Mouse (Mus musculus): ENCODE results near the gene Slc39a2.
"Not testable (repeated sequence)": the region's sequence is repeated elsewhere in the genome, so short reads cannot be mapped to it uniquely, and the experiment has no call there.

The Slc39a2 gene

DNA sequence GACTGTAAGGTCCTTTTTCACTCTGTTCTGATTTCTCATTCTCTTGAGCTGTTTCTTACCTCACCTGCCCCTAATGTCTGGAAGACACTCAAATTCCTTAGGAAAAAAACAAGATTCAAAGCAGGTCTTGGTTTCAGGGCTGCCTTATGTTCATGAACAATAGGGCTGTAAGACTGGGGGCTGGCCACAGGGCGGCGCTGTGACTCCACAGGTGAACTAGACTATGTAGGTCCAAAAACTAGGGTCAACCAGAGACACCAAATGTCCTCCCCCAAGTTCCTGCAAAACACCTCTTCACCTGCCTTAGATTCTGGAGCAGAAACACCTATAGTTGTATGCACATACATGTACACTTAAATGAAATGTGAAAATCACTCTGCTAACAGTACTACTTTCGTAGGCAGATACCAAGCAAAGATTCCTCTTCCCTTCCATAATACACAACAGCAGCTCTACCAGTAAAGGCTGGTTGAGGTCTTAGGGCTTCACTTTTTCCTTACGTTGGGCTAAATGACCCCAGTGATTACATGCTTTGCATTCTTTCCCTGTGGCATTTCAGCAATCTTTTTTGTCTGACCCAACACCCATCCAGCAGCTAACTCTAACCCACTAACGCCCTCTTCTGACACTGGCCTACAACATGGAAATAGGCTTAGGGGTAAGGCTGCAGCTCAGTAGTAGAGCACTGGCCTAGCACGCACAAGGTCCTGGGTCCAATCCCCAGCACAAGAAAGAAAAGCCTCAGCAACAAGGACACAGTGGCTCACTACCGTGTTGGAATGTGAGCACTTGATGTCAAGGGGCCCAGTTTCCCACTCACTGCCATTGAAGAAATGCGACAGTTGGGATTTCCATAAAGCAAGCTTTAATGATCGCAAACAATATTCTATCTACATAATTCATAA lies 10.4 kb downstream of the Slc39a2 start:
- no peak for DNase-seq (ENCODE audit: low read depth, low spot score)

DNA sequence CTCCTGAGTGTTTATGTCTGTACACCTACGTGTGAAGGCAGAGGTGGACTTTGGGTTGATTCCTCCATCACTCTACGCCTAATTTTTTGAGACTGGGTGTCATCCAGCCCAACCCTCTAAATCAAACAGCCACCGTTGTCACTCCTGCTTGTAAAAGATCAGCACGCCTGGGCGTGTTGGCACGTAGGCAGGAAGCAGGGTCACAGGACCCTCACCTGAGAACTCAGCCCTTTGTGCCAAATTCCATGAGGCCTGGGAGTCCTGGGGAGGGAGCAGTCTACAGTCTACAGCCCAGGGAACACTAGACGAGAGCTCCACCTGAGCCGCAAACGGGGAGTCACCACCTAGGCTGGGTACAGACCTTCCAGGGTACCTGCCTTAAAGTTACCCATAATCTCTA lies 11.1 kb downstream of the Slc39a2 start:
- no peak for DNase-seq (ENCODE audit: low read depth, low spot score)

DNA sequence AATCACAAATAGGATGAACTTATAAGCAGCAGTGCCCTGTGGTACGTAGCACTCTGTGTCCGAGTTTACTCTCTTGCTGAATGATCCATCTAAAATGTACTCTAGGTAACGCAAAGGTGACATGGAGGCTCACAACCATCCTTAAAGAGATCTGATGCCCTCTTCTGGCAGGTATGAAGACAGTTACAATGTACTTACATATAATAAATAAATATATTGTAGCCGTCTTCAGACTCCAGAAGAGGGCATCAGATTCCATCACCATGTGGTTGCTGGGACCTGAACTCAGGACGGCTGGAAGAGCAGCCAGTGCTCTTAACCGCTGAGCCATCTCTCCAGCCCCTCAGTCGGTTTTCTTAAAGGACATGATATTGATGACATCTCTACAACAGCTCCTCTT lies 12.0 kb downstream of the Slc39a2 start:
- DNase-seq (ENCODE audit: low read depth, low spot score): no peak

DNA sequence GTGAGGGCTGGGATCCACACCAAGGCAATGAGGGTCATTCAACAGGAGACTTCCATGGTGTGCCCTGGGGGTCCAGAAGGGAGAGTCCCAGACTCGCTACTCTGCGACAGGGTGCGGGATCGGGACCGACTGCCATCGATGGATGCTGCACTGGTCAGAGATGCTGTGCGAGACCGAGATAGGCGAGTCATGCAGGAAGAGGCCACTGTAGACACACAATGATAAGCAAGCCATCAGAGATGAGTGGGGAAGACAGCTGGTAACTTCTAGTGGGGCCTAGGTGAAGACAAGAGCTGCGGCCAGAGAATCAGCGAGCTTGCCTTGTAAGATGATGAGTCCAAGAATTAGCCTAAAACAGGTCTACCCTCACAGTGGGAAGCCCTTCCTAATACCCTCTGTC lies 13.4 kb downstream of the Slc39a2 start:
- no peak for DNase-seq (ENCODE audit: low read depth, low spot score)

DNA sequence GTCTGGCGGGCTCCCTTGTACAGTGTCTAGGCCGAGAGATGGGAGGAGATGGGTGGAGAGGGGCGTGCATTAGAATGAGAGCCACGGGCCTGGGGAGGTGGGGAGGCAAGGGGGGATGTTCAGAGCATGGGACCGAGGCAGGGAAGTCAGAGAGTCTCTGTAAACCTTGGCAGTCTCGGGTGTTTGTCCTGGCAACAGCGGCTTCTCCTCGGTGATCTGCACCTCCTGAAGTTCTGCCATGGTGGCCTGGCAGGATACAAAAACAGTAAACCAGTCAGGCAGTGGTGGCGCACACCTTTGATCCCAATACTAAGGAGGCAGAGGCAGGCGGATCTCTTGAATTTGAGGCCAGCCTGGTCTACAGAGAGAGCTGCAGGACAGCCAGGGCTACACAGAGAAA lies 18.6 kb downstream of the Slc39a2 start:
- DNase-seq (ENCODE audit: low read depth, low spot score): no peak

DNA sequence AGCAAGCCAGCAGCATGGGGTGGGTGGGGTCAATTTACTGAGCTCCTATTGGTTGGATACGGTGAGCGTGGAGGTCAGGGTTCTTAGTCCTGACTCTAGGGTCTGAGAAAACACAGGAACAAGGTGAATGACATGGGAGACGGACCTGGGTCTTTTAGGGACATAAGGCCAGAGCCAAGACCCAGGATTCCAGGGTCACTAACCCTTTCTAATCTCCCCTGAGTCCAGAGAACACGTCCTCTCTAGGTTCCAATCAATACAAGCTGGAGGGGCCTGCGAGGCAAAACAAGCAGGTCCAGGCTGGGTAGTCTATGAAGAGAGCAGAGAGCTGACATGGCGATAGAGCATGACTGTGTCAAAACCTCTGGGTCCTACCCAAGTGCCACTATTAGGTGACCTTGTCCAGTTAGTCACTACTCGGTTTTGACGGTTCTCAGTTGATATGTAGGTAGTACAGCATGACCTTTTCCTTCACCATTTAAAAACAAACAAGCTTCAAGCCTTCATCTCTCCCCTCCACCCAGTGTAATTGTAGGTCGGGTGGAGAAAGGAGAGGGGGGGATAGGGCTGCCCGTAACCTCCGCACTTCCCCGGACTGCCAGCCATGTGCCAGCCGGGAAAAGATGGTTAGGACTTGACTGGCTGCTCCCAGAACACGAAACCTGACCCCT lies 19.8 kb downstream of the Slc39a2 start:
- no peak for DNase-seq (ENCODE audit: low read depth, low spot score)

DNA sequence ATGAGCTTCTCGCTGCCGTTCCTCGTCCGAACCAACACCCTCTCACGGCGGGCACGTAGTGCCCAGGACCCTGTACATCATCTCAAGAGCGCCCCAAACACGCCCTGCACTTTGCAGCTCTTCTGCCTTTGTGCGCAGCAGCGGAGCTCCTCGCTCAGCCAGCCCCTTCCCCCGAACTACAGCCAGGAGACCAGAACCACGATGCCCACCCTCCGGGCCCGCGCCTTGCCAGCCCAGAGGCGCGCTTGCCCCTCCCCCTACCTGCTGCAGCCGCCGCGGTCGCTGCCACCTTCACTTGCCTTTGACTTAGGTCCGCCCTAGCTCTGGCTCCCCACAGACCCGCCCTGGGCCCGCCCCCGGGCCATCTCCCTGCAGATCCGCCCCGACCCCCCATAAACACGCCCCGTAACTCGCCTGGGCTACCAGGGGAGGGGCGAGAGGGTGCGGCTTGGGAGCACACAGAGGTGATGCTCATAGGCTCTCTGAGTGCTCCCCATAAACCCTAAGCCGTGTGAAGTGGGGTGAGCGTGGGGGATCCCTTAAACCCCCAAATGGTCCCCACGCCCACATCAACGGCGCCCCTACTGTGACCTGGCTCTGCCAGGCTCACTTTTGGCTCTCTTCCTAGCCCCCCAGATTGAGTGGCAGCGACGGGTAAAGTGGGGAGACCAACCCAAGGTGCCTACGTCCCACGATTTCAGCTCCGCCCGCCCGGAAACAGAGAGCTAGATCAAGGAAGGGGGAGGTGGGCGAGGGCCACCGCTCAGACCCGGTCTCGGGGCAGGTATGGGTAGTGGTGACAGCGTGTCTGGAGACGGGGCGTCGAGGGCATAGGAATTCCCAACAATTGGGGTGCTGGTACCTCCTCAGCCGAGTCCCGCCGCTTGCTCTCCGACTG lies 20.6 kb downstream of the Slc39a2 start:
- DNase-seq (ENCODE audit: low read depth, low spot score): no peak

DNA sequence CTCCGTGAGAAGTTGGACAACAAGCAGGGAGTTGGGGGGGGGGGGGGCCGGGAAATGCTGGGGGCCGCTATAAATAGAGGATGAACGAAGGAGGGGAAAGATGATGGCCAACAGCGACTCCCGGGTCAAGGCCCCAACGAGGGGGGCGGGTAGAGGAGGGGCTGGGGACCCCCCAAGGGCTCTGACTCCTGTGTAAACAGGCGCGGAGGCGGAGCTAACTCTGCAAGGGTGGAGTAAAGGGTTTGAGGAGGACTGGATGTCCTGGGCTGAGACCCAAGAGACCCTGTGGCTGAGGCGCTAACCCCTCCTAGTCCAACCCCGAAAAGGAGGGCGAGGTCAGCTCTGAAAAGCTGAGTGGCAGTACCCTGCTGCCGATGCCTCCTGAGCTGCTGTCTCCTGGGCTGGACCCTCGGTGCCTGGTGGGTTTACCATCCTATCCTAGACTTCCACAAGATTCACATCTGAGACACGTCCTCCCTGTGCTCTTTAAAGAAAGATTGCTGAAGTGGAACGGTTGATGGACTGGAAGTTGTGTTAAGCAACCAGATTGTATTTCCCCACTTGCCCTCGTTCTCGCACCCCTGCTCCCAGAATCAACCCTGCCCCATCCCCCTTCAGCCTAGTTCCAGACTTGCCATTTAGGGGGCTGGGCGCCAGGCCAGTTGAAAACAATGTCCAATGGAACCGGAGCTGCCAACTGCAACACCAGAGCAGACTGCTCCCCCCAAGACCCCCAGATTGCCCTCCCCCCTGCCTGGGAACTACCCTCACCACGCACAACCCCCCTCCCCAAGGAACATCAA lies 21.5 kb downstream of the Slc39a2 start, which contains the start of gene Ndrg2:
Gene Ndrg2, minus strand, starts transcription at position 199 of the 803 bp plus-strand sequence.
- DNase-seq (ENCODE audit: low read depth, low spot score): no peak

DNA sequence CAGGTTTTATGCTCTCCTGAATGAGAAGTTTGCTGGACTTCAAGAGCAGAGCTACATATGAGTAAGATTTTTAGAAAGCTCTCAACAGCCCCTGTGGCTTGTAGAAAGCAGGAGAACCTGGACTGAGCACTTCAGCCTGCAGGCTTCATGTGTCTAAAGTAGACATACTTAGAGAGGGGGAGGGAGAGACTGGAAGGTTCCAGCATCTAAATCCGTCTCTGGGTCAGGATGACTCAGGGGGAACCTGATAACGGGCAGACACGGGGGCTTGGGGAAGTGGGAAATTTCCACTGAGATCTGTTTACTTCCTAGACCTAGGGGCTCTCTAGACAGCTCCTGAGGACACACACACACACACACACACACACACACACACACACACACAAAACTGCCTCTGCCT lies 22.3 kb downstream of the Slc39a2 start:
- DNase-seq (ENCODE audit: low read depth, low spot score): no peak

DNA sequence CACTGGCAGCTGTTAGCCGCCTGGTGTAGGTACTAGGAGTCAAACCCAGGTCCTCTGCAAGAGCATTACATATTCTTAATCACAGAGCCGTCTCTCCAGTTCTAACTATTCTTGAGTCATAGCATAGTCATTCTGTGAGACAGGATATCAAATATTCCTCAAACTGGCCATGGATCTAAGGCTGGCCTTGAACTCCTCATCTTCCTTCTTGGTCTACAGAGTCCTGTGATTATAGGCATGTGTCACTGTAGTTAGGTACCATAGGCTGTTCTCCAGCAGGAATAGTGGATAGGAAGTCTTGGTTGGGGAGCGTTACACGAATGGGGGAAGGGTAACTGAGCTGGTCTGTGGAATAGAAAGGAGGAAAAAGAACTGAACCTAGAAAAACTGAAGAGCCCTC lies 23.9 kb downstream of the Slc39a2 start:
- no peak for DNase-seq (ENCODE audit: low read depth, low spot score)

DNA sequence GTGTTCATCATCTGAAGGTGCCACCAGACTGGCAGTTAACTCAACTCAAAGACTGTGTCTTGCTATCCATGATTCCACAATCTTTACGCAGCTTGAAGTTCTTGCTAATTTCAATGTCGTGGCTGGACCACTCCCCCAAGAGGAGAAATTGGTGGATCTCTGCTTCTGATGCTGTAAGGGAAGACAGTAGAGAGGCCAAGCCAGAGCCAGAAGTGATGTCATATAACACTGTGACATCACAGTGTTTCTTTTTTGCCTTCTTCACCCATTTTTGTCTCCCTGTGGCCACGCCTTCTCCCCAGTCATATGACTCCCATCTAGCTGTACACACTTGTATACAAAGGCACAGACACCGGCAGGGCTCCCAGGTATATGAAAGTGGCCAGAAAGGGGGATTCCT lies 25.4 kb downstream of the Slc39a2 start, which contains the start of gene Tppp2:
Gene Tppp2, plus strand, starts transcription at position 301 of the 400 bp plus-strand sequence.
- no peak for DNase-seq (ENCODE audit: low read depth, low spot score)

DNA sequence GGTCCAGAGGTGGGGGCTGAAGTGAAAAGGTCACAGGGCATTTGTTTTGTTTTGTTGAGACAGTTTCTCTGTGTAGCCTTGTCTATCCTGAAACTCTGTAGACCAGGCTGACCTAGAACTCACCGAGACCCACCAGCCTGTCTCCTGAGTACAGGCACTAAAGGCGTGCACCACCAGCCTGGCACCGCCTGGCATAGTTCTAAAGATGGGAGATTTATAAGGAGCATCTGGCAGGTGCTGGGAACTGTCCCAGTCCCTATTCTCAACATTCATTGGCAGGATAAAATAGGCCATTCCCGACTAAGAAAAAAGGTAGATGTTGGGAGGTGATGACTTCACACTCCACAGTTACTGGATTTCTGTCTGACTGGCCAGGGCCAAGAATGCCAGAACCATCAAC lies 26.3 kb downstream of the Slc39a2 start:
- DNase-seq (ENCODE audit: low read depth, low spot score): no peak

DNA sequence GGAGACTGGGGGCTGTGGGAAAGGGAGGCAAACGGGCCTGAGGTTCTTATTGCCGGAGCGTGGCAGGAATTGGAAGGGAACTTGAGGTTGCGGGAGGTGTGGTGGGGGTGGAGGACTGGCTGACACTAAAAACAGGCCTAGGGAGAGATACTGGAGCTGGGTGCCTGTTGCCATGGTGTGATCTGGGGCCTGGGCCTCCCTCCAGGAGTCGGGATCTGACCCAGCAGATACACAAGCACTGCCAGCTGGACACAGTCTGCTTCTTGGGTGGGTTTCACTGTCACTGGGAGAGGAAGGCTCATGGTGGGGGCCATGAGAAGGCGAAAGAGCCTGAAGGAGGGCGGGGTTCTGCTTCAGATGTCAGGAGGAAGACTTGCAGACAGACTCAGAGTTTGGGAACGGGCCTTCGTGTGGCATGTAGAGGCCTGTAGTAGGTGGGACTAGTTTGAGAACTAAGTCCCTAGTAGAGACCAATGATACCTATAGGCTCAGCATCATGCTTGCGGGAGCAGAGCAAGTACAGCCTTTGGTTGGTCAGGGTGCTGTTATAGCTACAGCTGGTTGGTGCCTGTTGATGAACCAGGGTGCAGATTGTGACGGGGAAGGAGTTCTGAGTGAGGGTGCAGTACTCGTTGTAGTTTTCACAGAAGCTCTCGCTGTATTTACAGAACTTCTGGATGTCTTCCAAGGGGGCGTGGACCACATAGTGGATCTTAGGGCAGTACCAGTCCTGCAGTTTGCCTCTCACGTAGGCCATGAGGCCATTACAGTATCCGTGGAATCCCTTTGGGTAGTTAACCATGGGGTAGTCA lies 29.3 kb downstream of the Slc39a2 start:
- DNase-seq (ENCODE audit: low read depth, low spot score): no peak

DNA sequence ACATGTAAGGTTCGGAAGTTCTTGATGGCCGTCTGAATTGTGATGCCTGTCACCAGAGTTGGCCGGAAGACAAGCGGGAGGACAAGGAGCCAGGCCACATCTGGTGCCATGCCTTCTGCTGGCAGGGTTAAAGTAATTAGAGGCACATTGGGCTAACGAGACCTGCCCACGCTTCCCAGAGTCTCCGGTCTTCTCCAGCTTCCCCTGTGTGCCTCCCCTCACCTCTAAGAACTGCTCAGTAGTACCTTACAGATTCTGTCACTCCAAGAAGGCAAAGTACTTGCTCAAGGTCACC lies 29.8 kb downstream of the Slc39a2 start, which contains the start of gene Rnase13:
Gene Rnase13, minus strand, starts transcription at position 203 of the 295 bp plus-strand sequence.
- DNase-seq (ENCODE audit: low read depth, low spot score): no peak

DNA sequence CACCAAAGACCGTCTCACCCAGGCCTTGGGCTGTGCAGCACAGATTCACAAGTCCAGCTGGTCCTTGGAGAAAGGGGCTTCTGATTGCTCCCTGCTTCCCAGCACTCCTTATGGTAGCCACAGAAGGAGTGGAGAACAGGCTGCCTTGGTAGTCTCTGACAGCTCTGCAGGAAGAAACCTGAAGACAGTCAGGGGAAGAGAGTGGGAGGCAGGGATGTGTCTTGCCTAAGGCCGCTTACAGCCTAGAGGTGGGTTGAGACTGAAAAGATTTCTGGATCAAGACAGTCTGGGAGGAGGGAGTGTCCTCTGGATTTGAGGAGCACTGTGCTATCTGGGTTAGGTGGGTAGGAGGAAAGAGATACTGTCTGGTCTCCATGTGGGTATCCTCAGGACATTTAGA lies 30.2 kb downstream of the Slc39a2 start:
- no peak for DNase-seq (ENCODE audit: low read depth, low spot score)

DNA sequence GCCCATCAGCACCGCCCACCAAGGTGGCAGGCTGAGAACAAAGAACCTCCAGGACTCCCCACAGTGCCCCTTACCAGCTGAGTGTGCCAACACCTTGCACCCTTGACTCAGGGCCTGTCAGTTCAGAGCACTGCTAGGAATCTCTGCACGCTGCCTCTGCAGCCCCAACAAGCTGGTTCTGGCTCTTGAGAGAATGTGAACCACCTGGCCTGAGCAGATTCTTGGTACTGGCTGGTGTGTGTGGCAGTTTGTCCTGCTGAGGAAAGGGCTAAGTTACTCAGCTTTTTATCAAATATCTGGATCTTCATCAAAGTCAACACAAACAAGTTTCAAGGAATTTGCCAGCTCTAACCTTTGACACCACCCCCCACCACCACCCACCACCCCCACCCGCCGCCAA lies 30.8 kb downstream of the Slc39a2 start:
- no peak for DNase-seq (ENCODE audit: low read depth, low spot score)

DNA sequence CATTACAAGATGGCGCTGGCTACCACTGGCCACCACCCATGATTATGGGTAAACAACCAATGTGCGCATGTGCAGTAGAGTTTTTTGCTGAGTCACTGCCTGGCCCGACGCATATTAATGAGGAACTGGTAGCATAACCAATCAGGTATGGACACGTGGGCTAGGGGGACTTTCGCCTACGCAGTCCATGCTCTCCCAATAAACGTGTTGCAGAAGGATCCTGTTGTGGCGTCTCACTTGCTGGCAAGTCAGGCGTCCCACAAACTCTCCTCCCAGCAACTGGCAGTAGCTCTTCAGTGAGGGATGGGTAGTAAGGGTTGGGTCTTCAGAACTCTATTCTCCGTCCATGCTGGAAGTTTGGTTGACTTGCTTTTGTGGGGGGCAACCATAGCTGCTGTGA lies 34.2 kb downstream of the Slc39a2 start:
- not testable (repeated sequence) for DNase-seq (ENCODE audit: low read depth, low spot score)

DNA sequence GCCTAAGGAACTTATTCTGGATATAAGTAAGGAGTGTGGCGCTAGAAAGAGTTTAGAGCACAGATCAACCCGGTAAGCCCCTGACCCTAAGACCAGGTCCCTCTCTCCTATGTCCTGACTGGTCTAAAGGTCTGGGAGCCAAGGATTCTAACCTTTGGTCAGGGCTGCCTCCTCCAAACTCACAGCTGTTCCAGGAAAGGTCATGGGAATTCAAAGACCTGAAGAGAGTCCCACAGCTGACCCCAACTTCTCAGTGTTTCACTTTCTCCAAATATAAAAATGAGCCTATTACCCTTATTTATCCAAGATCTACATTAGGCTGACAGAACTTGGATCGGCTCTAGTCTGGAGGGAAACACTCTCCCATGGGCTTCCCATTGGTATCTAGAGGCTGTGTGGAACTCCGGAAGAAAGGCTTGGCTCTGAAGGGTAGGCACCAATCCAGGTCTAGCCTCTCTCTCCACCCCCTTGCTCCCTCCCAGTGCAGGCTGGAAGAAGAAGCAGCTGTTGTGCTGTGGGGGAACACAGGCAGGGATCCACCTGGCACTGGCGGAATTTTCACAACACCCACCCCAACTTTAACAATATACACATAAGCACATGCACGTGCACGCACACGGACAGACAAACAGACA lies 36.7 kb downstream of the Slc39a2 start:
- no peak for DNase-seq (ENCODE audit: low read depth, low spot score)

DNA sequence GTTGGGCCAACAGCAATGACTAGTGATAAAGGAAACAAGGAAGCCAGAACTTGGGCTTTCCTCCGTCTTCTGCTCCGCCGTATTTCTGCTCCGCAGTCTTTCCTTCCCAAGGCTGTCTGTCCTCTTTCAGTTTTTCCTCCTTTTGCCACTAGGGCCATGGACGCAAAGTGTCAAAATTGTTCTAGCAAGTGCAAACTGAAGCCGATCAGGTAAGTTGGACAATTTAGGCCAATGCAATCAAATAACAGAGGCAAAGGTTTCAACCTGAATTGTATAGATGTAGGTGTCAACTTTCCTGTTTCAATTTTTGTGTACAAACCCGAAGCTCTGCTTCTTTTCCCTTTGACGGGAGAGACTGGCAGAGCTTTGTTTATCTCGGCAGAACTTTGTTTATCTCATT lies 37.3 kb downstream of the Slc39a2 start:
- no peak for DNase-seq (ENCODE audit: low read depth, low spot score)

DNA sequence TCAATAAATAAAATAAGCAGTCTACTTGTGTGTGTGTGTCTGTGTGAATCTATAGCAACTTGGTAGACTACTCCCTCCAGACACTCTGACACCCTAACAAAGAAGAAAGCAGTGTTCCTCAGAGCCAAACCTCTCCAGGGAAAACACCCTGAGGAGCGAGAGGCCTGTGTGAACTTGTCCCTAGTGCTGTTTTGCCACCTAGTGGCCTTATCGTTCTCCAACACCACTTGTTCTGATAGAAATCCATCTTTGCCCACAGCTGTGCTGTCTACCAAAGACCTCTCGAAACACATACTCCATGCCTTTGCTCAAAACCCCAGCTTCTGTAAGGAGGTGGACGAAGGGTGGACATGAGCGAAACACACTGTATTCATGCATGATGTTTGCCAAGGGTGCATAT lies 38.1 kb downstream of the Slc39a2 start:
- no peak for DNase-seq (ENCODE audit: low read depth, low spot score)
